8 mouse cellular contexts compared by ENCODE assay signal in the genomic region with DNA sequence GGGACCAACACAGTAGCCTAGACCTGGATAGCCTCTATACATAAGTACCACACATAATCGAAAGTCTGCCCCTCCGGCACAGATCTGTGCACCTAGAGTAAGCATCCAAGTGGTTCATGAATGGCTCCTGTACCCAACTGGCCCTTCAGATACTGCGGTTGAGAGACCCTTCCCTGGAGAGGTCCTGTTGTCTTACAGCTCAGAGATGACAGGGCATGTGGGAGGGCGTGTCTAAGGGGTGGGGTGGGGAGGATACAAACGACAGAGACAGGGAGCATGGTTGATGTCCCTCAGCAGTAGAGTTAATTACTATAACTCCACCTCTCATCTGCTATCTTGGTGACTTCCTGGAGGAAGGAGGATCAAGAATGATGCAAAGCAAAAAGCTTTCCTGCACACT. TPM values are rescaled to one million over a fixed set of nuclear protein-coding genes. Genes with fewer than 3 reads are reported as not detected.
DNase-seq lines count a peak whose midpoint lies in the region; ATAC-seq lines count a peak whose summit lies in the region.

No protein-coding gene starts in this region.

- WGBS in heart, embryonic 14.5 days: 33% methylated on average over 5 of the region's 5 CpGs
- WGBS in hindbrain, embryonic 14.5 days: 19% methylated on average over 5 of the region's 5 CpGs
- 21% methylated on average over 5 of the region's 5 CpGs for WGBS in midbrain, embryonic 14.5 days

- H3K4me3 ChIP-seq in heart, embryonic 14.5 days (ENCODE audit: control insufficient read depth in 1 of 2, insufficient read depth in 1 of 2, low read depth in 1 of 2, low read length in 2 of 2): peak overlapping the region; percentile 55 to 57
- peak overlapping the region; percentile 35 for H3K4me3 ChIP-seq in hindbrain, embryonic 14.5 days (replicated peaks; ENCODE audit: low read length)
- H3K4me3 ChIP-seq in midbrain, embryonic 14.5 days (replicated peaks; ENCODE audit: low read depth, low read length): peak overlapping the region; percentile 47

- H3K4me1 ChIP-seq in heart, embryonic 14.5 days (ENCODE audit: control insufficient read depth in 2 of 2, insufficient read depth in 2 of 2, low read length in 2 of 2): peaks cover 34 to 50% of the 10 kb centered on the region in 2 experiments
- peaks cover 57% of the 10 kb centered on the region for H3K4me1 ChIP-seq in hindbrain, embryonic 14.5 days (replicated peaks; ENCODE audit: control insufficient read depth, insufficient read depth, low read length)
- peaks cover 51% of the 10 kb centered on the region for H3K4me1 ChIP-seq in midbrain, embryonic 14.5 days (ENCODE audit: control insufficient read depth, insufficient read depth, low read length)

- ATAC-seq in heart, embryonic 14.5 days (ENCODE audit: insufficient number of reproducible peaks, insufficient read depth, low FRiP score, low read depth): no peak
- ATAC-seq in hindbrain, embryonic 14.5 days (ENCODE audit: low FRiP score): 0 out of 2 replicates have a peak, but pooled peaks have one; percentile 5
- peak; percentile 5; the same call in 1 of the 2 replicates for ATAC-seq in midbrain, embryonic 14.5 days (ENCODE audit: low FRiP score, low TSS enrichment)

- H3K27ac ChIP-seq in heart, embryonic 14.5 days (replicated peaks in 1 of 2; ENCODE audit: control insufficient read depth in 1 of 2, insufficient read depth in 1 of 2, low read depth in 2 of 2, low read length in 2 of 2): no peak overlapping the region; a peak in 1 of 4 replicates
- H3K27ac ChIP-seq in hindbrain, embryonic 14.5 days: peak overlapping the region; percentile 73
- H3K27ac ChIP-seq in midbrain, embryonic 14.5 days (replicated peaks; ENCODE audit: low read depth, low read length): peak overlapping the region; percentile 73

- H3K9me3 ChIP-seq in heart, embryonic 14.5 days (ENCODE audit: control insufficient read depth, low read length): no peaks in the 10 kb centered on the region
- no peaks in the 10 kb centered on the region for H3K9me3 ChIP-seq in hindbrain, embryonic 14.5 days (ENCODE audit: control insufficient read depth, low read length)
- H3K9me3 ChIP-seq in midbrain, embryonic 14.5 days (ENCODE audit: control insufficient read depth, low read length): no peaks in the 10 kb centered on the region

- H3K4me2 ChIP-seq in heart, embryonic 14.5 days (ENCODE audit: low read length): peak overlapping the region; percentile 96
- peak overlapping the region; percentile 76 for H3K4me2 ChIP-seq in hindbrain, embryonic 14.5 days (replicated peaks)
- peak overlapping the region; percentile 89 for H3K4me2 ChIP-seq in midbrain, embryonic 14.5 days (ENCODE audit: low read length)

- H3K27me3 ChIP-seq in heart, embryonic 14.5 days (ENCODE audit: control insufficient read depth, insufficient read depth, low read length): no peaks in the 10 kb centered on the region
- no peaks in the 10 kb centered on the region for H3K27me3 ChIP-seq in hindbrain, embryonic 14.5 days (ENCODE audit: control insufficient read depth, insufficient read depth, low read length)
- H3K27me3 ChIP-seq in midbrain, embryonic 14.5 days (ENCODE audit: control insufficient read depth, insufficient read depth, low read length): no peaks in the 10 kb centered on the region

- H3K36me3 ChIP-seq in heart, embryonic 14.5 days (ENCODE audit: control insufficient read depth, insufficient read depth, low read length): peaks cover 15% of the 10 kb centered on the region
- peaks cover 17% of the 10 kb centered on the region for H3K36me3 ChIP-seq in hindbrain, embryonic 14.5 days (replicated peaks; ENCODE audit: control insufficient read depth, insufficient read depth)
- H3K36me3 ChIP-seq in midbrain, embryonic 14.5 days (ENCODE audit: control insufficient read depth, insufficient read depth, low read length): peaks cover 32% of the 10 kb centered on the region

- H3K9ac ChIP-seq in heart, embryonic 14.5 days (ENCODE audit: low read length): peak overlapping the region; percentile 68
- peak overlapping the region; percentile 52 for H3K9ac ChIP-seq in hindbrain, embryonic 14.5 days
- H3K9ac ChIP-seq in midbrain, embryonic 14.5 days (replicated peaks; ENCODE audit: low read length): peak overlapping the region; percentile 58

- DNase-seq in heart, postnatal 4 days: no peak
- DNase-seq in R1 (ENCODE audit: low read depth, low spot score): peak; percentile 53
- DNase-seq in hindbrain, embryonic 14.5 days (ENCODE audit: low spot score): no peak
- DNase-seq in midbrain, embryonic 14.5 days: no peak
- no peak for DNase-seq in spleen, postnatal 14 days (ENCODE audit: low spot score in 2 of 2)
- DNase-seq in left cerebral cortex, adult 8-10 months (ENCODE audit: low spot score in 2 of 2): no peak
- no peak for DNase-seq in urinary bladder, postnatal 25 days (ENCODE audit: low spot score)

RNA-seq across cellular contexts. Expression of a gene that starts 29.9 kb away (rescaled TPM):
- 19.6 and 19.7 TPM in 2 replicates for polyA plus RNA-seq in heart, embryonic 14.5 days (2014; fragmentation: Nextera tagmentation; extraction: Ambion mirVana)
- total RNA-seq in heart, postnatal 4 days (2021): 10 to 100 TPM; 39.4 to 40.7 TPM
- 67.1 and 68.2 TPM in 2 replicates for polyA plus RNA-seq in hindbrain, embryonic 14.5 days (2014; fragmentation: Nextera tagmentation; extraction: Ambion mirVana)
- 69.5 and 73.4 TPM in 2 replicates for polyA plus RNA-seq in midbrain, embryonic 14.5 days (2014; fragmentation: Nextera tagmentation; extraction: Ambion mirVana)
- total RNA-seq in left cerebral cortex, adult 8-10 months (2022): 100 to 1,000 TPM in 3 of 4 experiments, 10 to 100 TPM in 1; 96.0 to 114 (median 107) TPM

Comparison
In these comparisons a context has a peak if more than half of its experiments do, and no peak if none do; other contexts are left out.
1. H3K27ac ChIP-seq: peak in hindbrain, embryonic 14.5 days (single experiment) and midbrain, embryonic 14.5 days (single experiment); none in heart, embryonic 14.5 days (0 of 2).
2. Peak in every context shown above with its lines, with median percentiles within 50 percentile points of each other: H3K4me2 ChIP-seq, H3K4me3 ChIP-seq and H3K9ac ChIP-seq.